In genomic region chr8:121113261-121113660, GRCm38 (mm10) we compare ENCODE assay signal across 8 mouse cellular contexts. TPM values are rescaled to one million over a fixed set of nuclear protein-coding genes. Genes with fewer than 3 reads are reported as not detected.
DNase-seq lines count a peak whose midpoint lies in the region; ATAC-seq and TF ChIP-seq lines count a peak whose summit lies in the region.

No protein-coding gene starts in this region.

- H3K4me3 ChIP-seq in embryonic facial prominence, embryonic 11.5 days (ENCODE audit: low read depth, low read length), result no peak overlapping the region
- peak overlapping the region; percentile 12 for H3K4me3 ChIP-seq in kidney, embryonic 14.5 days (ENCODE audit: low read length)
- H3K4me3 ChIP-seq in limb, embryonic 14.5 days (replicated peaks; ENCODE audit: low read length), result 0 out of 2 replicates have a peak overlapping the region, but pooled peaks have one; percentile 7

- DNase-seq in 3T3-L1 (ENCODE audit: low read depth, low spot score), result peak; percentile 91
- DNase-seq in adrenal gland, postnatal 14 days, result peak; percentile 95
- DNase-seq in embryonic facial prominence, embryonic 11.5 days (ENCODE audit: low spot score), result peak; percentile 95
- peak; percentile 99 for DNase-seq in heart, adult 11 months
- DNase-seq in limb, embryonic 14.5 days (ENCODE audit: low spot score), result peak; percentile 89
- DNase-seq in monocyte, adult 2 months (ENCODE audit: low read depth in 1 of 2, low spot score in 2 of 2), result peak; percentile 80 to 90
- peak; percentile 82 to 89 for DNase-seq in spleen, postnatal 14 days (ENCODE audit: low spot score in 2 of 2)

- H3K27ac ChIP-seq in embryonic facial prominence, embryonic 11.5 days (replicated peaks; ENCODE audit: low read depth, low read length), result no peak overlapping the region
- no peak overlapping the region for H3K27ac ChIP-seq in kidney, embryonic 14.5 days (ENCODE audit: low read depth, low read length)
- no peak overlapping the region for H3K27ac ChIP-seq in limb, embryonic 14.5 days (replicated peaks; ENCODE audit: low read depth, low read length)

- no peaks in the 10 kb centered on the region for H3K9me3 ChIP-seq in embryonic facial prominence, embryonic 11.5 days (replicated peaks; ENCODE audit: control insufficient read depth, low read length)
- H3K9me3 ChIP-seq in kidney, embryonic 14.5 days (ENCODE audit: control insufficient read depth, low read length), result no peaks in the 10 kb centered on the region
- no peaks in the 10 kb centered on the region for H3K9me3 ChIP-seq in limb, embryonic 14.5 days (ENCODE audit: control insufficient read depth, low read length)

- no peak for ATAC-seq in embryonic facial prominence, embryonic 11.5 days (replicated peaks; ENCODE audit: insufficient number of reproducible peaks, low FRiP score, low TSS enrichment, low read depth)
- 0 out of 2 replicates have a peak, but pooled peaks have one; percentile 13 for ATAC-seq in kidney, embryonic 14.5 days (ENCODE audit: low FRiP score, low TSS enrichment)
- ATAC-seq in limb, embryonic 14.5 days (ENCODE audit: low FRiP score, low read depth), result peak; percentile 41; the same call in 1 of the 2 replicates

- peaks cover 29% of the 10 kb centered on the region for H3K27me3 ChIP-seq in embryonic facial prominence, embryonic 11.5 days (ENCODE audit: control insufficient read depth, insufficient read depth, low read length)
- H3K27me3 ChIP-seq in kidney, embryonic 14.5 days (ENCODE audit: control insufficient read depth, insufficient read depth, low read length), result peaks cover 11% of the 10 kb centered on the region; the same call in 1 of the 2 replicates
- H3K27me3 ChIP-seq in limb, embryonic 14.5 days (ENCODE audit: control insufficient read depth, insufficient read depth, low read length), result peaks cover 38% of the 10 kb centered on the region

- H3K9ac ChIP-seq in embryonic facial prominence, embryonic 11.5 days (replicated peaks; ENCODE audit: low read length), result no peak overlapping the region
- 0 out of 2 replicates have a peak overlapping the region, but pooled peaks have one; percentile 23 for H3K9ac ChIP-seq in kidney, embryonic 14.5 days (ENCODE audit: low read depth, low read length)
- no peak overlapping the region for H3K9ac ChIP-seq in limb, embryonic 14.5 days (ENCODE audit: low read depth, low read length, severe bottlenecking)

- WGBS in embryonic facial prominence, embryonic 11.5 days, result 2% methylated on average over 21 of the region's 21 CpGs
- WGBS in kidney, embryonic 14.5 days, result under 1% methylated on average over 21 of the region's 21 CpGs
- 1% methylated on average over 21 of the region's 21 CpGs for WGBS in limb, embryonic 14.5 days

- peaks cover 9% of the 10 kb centered on the region for H3K4me1 ChIP-seq in embryonic facial prominence, embryonic 11.5 days (ENCODE audit: control insufficient read depth, insufficient read depth, low read length)
- peaks cover 14% of the 10 kb centered on the region for H3K4me1 ChIP-seq in kidney, embryonic 14.5 days (ENCODE audit: control insufficient read depth, insufficient read depth, low read length)
- no peaks in the 10 kb centered on the region; the same call in 1 of the 2 replicates for H3K4me1 ChIP-seq in limb, embryonic 14.5 days (ENCODE audit: control insufficient read depth, insufficient read depth, low read length)

- no peak overlapping the region for H3K4me2 ChIP-seq in embryonic facial prominence, embryonic 11.5 days (ENCODE audit: low read depth, low read length)
- H3K4me2 ChIP-seq in kidney, embryonic 14.5 days (replicated peaks; ENCODE audit: low read depth, low read length), result peak overlapping the region; percentile 70
- peak overlapping the region; percentile 7; the same call in 1 of the 2 replicates for H3K4me2 ChIP-seq in limb, embryonic 14.5 days (replicated peaks; ENCODE audit: low read depth, low read length, severe bottlenecking)

- no peaks in the 10 kb centered on the region for H3K36me3 ChIP-seq in embryonic facial prominence, embryonic 11.5 days (replicated peaks; ENCODE audit: control insufficient read depth, insufficient read depth, low read depth, low read length)
- H3K36me3 ChIP-seq in kidney, embryonic 14.5 days (ENCODE audit: control insufficient read depth, insufficient read depth, low read length), result peaks cover 9% of the 10 kb centered on the region; the same call in 1 of the 2 replicates
- H3K36me3 ChIP-seq in limb, embryonic 14.5 days (ENCODE audit: control insufficient read depth, insufficient read depth, low read length), result no peaks in the 10 kb centered on the region

- no peak for TF ChIP-seq POLR2A in limb, embryonic 14.5 days (IDR thresholded peaks at IDR 0.05; ENCODE audit: borderline replicate concordance, extremely low read depth, insufficient read depth, insufficient read length)

RNA-seq across cellular contexts. Expression of gene Foxc2, which starts 2.7 kb away (rescaled TPM):
- total RNA-seq in adrenal gland, postnatal 14 days (2021), result 4.6 and 5.1 TPM in 2 replicates
- 15.1 and 15.7 TPM in 2 replicates for polyA plus RNA-seq in embryonic facial prominence, embryonic 11.5 days (2014; fragmentation: Nextera tagmentation; extraction: Ambion mirVana)
- polyA plus RNA-seq in kidney, embryonic 14.5 days (2014; fragmentation: Nextera tagmentation; extraction: Ambion mirVana), result 48.3 and 52.3 TPM in 2 replicates
- polyA plus RNA-seq in limb, embryonic 14.5 days (2012; rRNA removed), result 14.3 and 24.4 TPM in 2 replicates
- polyA plus RNA-seq in limb, embryonic 14.5 days (2014; fragmentation: Nextera tagmentation; extraction: Ambion mirVana), result 9.7 and 12.5 TPM in 2 replicates

RNA-seq across cellular contexts. Expression of gene Mthfsd, which starts 5.1 kb away (rescaled TPM):
- total RNA-seq in adrenal gland, postnatal 14 days (2021), result 28.6 and 38.1 TPM in 2 replicates
- 50.0 and 52.5 TPM in 2 replicates for polyA plus RNA-seq in embryonic facial prominence, embryonic 11.5 days (2014; fragmentation: Nextera tagmentation; extraction: Ambion mirVana)
- 67.0 and 72.8 TPM in 2 replicates for polyA plus RNA-seq in kidney, embryonic 14.5 days (2014; fragmentation: Nextera tagmentation; extraction: Ambion mirVana)
- 120 and 122 TPM in 2 replicates for polyA plus RNA-seq in limb, embryonic 14.5 days (2012; rRNA removed)
- polyA plus RNA-seq in limb, embryonic 14.5 days (2014; fragmentation: Nextera tagmentation; extraction: Ambion mirVana), result 59.9 and 62.8 TPM in 2 replicates

RNA-seq across cellular contexts. Expression of gene Foxl1, which starts 14.5 kb away (rescaled TPM):
- total RNA-seq in adrenal gland, postnatal 14 days (2021), result 0.41 TPM in 1 of 2 replicates, not detected in the other
- 4.4 and 4.7 TPM in 2 replicates for polyA plus RNA-seq in embryonic facial prominence, embryonic 11.5 days (2014; fragmentation: Nextera tagmentation; extraction: Ambion mirVana)
- 6.6 and 7.1 TPM in 2 replicates for polyA plus RNA-seq in kidney, embryonic 14.5 days (2014; fragmentation: Nextera tagmentation; extraction: Ambion mirVana)
- polyA plus RNA-seq in limb, embryonic 14.5 days (2012; rRNA removed), result 0.40 and 0.72 TPM in 2 replicates
- polyA plus RNA-seq in limb, embryonic 14.5 days (2014; fragmentation: Nextera tagmentation; extraction: Ambion mirVana), result 0.18 and 0.28 TPM in 2 replicates

RNA-seq across cellular contexts. Expression of gene Foxf1, which starts 29.1 kb away (rescaled TPM):
- total RNA-seq in adrenal gland, postnatal 14 days (2021), result 1.1 and 1.2 TPM in 2 replicates
- polyA plus RNA-seq in embryonic facial prominence, embryonic 11.5 days (2014; fragmentation: Nextera tagmentation; extraction: Ambion mirVana), result 19.6 and 24.5 TPM in 2 replicates
- 0.74 and 0.93 TPM in 2 replicates for polyA plus RNA-seq in kidney, embryonic 14.5 days (2014; fragmentation: Nextera tagmentation; extraction: Ambion mirVana)
- polyA plus RNA-seq in limb, embryonic 14.5 days (2012; rRNA removed), result 0.54 and 1.00 TPM in 2 replicates
- polyA plus RNA-seq in limb, embryonic 14.5 days (2014; fragmentation: Nextera tagmentation; extraction: Ambion mirVana), result 0.15 and 0.28 TPM in 2 replicates
